Mouse (Mus musculus) embryonic facial prominence, embryonic 12.5 days (tissue): Measurements from ENCODE around the gene Cdc42ep5. TPM values are rescaled to one million over a fixed set of nuclear protein-coding genes. Genes with fewer than 3 reads are reported as not detected.
"Not testable (repeated sequence)": the region's sequence is repeated elsewhere in the genome, so short reads cannot be mapped to it uniquely, and the experiment has no call there.

ENCODE experiments used
- ATAC-seq: fragments of 200-750 bp; cut with Nextera tagmentation; 2 replicates; pipeline ENCODE4 v1.8.0; 2017; ENCODE audit not compliant: insufficient number of reproducible peaks, insufficient read depth, low FRiP score, low TSS enrichment
- H3K27ac ChIP-seq: fragments of 300-500 bp; sonication (generic); 2 replicates; pipeline ENCODE4 v1.5.1; 2016; ENCODE audit warnings: mild to moderate bottlenecking
- H3K27me3 ChIP-seq: fragments of 300-500 bp; sonication (generic); 2 replicates; pipeline ENCODE4 v1.6.1; 2016; ENCODE audit warnings: mild to moderate bottlenecking, moderate library complexity
- H3K36me3 ChIP-seq: fragments of 300-500 bp; sonication (generic); 2 replicates; pipeline ENCODE4 v1.6.1; 2016; ENCODE audit warnings: mild to moderate bottlenecking
- H3K4me1 ChIP-seq: fragments of 300-500 bp; sonication (generic); 2 replicates; pipeline ENCODE4 v1.6.1; 2016
- H3K4me2 ChIP-seq: fragments of 300-500 bp; sonication (generic); replicated peaks from 2 replicates; pipeline ENCODE4 v1.6.1; 2016; ENCODE audit warnings: mild to moderate bottlenecking, moderate library complexity
- H3K4me3 ChIP-seq: fragments of 300-500 bp; sonication (generic); 2 replicates; pipeline ENCODE4 v1.5.1; 2016; ENCODE audit warnings: mild to moderate bottlenecking
- H3K9ac ChIP-seq: fragments of 300-500 bp; sonication (generic); 2 replicates; pipeline ENCODE4 v1.6.1; 2016; ENCODE audit warnings: mild to moderate bottlenecking, moderate library complexity
- H3K9me3 ChIP-seq: fragments of 300-500 bp; sonication (generic); 2 replicates; pipeline ENCODE4 v1.6.1; 2016; ENCODE audit warnings: mild to moderate bottlenecking, moderate library complexity
- WGBS: fragments of 180-500 bp; shearing (Covaris S2); methylation state at CpG from one replicate; pipeline ENCODE4 v1.1.7; 2016; 5-methylcytosine and 5-hydroxymethylcytosine counted together
- polyA plus RNA-seq: library from polyadenylated mRNA; unstranded; fragments of >200 nt; fragmentation: Nextera tagmentation; extraction: Ambion mirVana; gene quantifications from 2 replicates; pipeline ENCODE4 v1.2.1, GENCODE M21; 2016

Cdc42ep5 gene
- 54.8 and 59.5 TPM in 2 replicates for polyA plus RNA-seq

DNA sequence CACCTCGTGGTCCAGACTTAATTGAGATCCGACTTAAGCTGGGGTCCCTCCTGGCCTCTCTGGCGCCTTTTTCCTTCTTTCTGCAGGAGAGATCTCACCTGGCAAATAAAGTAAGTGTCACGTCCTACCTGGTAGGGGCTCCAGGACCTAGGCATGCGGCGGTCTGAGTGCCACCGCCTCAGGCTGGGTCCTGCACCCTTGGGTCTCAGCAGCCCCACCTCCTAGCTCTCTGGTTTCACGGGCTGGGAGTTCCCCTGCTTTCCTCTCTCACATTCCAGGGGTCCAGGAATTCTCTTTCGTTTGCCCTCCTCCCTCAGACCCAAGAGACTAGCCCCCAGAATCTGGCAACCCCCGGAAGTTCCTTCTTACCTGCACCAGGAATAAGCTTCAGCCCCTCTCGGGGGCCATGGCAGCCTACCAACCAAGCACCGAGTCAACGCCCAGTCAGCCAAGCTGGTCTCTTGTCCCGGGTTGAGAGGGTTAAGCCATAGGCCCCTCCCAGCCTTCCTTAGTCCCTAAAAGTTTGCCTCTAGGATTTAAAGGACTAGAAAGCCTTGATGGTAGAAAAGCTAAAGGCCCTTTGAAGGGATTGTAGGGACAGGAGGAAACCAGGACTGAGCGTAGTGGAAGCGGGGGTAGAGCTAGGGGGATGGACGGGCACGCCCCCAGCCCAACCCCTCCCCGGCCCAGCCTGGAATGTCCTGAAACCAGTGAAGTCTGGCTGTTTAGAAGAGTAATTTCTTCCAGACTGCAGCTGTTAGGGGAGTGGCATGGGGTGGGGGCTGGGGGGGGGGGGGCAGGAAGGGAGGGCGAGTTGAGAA lies at the start of gene Cdc42ep5:
Gene Cdc42ep5, minus strand, starts transcription at position 771 of the 821 bp plus-strand sequence.
- H3K4me3 ChIP-seq, result peak within 1 kb of the TSS; percentile 54
- peak within 1 kb of the TSS; percentile 90 for H3K27ac ChIP-seq
- H3K27me3 ChIP-seq, result no peaks in the 10 kb centered on the region
- H3K36me3 ChIP-seq, result no peaks in the 10 kb centered on the region
- peaks cover 16% of the 10 kb centered on the region for H3K4me1 ChIP-seq
- H3K4me2 ChIP-seq, result peak within 1 kb of the TSS; percentile 82
- H3K9ac ChIP-seq, result peak within 1 kb of the TSS; percentile 62
- no peaks in the 10 kb centered on the region for H3K9me3 ChIP-seq
- WGBS, result under 1% methylated on average over 19 of the region's 20 CpGs
- ATAC-seq, result peak; percentile 95

DNA sequence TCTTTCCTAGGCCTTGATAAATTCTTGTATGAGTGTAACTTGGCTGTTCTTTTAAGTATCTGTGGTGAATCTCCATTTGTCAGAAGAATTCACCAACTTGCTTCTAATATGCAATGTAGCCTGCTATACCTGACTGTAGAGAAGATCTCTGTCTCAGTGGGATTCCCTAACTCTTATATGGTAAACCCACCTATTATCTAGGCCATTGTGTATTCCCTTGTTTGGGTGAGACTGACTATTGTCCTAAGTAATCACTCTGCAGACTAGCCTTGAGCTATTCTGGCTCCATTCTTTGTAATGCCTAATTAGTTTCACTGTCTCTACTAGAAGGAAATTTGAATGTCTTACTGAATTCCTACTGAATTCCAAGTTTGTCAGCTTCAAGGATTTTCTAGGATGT lies 48.8 kb upstream of the Cdc42ep5 start:
- ATAC-seq, H3K27ac ChIP-seq, H3K4me3 ChIP-seq, H3K36me3 ChIP-seq, H3K9ac ChIP-seq, H3K4me2 ChIP-seq, H3K27me3 ChIP-seq, H3K9me3 ChIP-seq, H3K4me1 ChIP-seq: not testable (repeated sequence)

DNA sequence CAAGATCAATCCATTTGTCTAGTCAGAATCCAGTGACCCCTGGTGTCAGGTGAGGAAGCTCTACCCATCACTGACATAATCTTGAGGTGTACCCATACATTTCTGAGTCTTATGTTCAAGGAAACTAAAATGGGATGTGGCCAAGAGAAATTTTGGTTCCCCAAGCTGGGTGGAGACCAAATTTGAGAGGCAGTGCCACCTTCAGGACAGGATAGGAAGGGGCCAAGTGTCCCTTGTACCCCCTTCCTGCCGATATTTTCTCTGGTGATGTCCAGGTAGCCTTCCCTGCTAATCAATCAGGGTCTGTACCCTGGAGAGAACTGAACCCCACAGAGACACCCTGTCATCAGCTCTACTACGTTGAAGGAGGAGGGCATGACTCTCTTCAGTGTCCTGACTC lies 44.0 kb upstream of the Cdc42ep5 start:
- no peak overlapping the region for H3K9ac ChIP-seq
- no peaks in the 10 kb centered on the region for H3K4me1 ChIP-seq
- no peak overlapping the region for H3K27ac ChIP-seq
- no peaks in the 10 kb centered on the region for H3K27me3 ChIP-seq
- no peak overlapping the region for H3K4me2 ChIP-seq
- H3K4me3 ChIP-seq, result no peak overlapping the region
- no peak for ATAC-seq
- no peaks in the 10 kb centered on the region for H3K36me3 ChIP-seq
- no peaks in the 10 kb centered on the region for H3K9me3 ChIP-seq
- 40% methylated on average over 2 of the region's 2 CpGs for WGBS

DNA sequence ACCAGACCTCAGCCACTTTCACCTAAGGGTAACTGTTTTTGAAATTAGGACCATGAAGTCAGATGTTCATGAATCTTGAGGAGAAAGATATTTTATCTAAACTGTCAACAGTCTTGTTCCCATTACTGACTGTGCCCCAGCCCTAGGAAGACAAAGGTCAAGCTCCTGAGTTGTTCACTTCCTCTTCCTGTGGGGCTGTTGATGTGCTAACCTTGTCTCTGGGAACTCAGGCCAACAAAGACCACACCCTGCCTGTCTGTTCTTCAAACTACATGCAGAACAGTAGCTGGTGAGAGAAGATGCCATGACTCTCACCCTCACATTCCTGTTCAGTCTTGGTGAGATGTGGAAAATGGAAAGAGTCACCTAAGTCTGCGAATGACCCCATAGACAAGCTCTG lies 42.5 kb upstream of the Cdc42ep5 start:
- Histone ChIP-seq H3K4me3 (no peak overlapping the region), H3K4me2 (no peak overlapping the region), H3K27ac (no peak overlapping the region), H3K27me3 (no peaks in the 10 kb centered on the region), H3K36me3 (no peaks in the 10 kb centered on the region), H3K9me3 (no peaks in the 10 kb centered on the region), H3K4me1 (no peaks in the 10 kb centered on the region), H3K9ac (no peak overlapping the region)
- 74% methylated on average over 1 of the region's 1 CpGs for WGBS
- ATAC-seq, result no peak

DNA sequence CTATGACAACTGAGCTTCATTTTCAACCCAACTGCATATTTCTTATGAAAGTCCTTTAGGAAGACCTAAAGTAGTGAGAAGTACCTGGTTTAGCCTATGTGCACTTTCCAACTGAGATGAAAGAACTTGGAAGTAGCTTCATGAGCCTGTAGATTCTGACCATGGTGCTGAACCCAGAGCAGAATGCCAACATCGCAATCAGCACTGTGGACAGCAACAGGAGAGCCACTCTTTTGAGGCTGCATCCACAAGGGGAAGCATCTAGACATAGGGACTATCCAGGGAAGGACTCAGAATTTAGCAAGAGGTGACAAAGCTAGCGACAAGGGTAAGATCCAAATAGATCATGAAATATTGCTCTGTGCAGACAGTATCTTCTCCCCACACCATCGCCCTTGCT lies 13.8 kb upstream of the Cdc42ep5 start:
- no peak overlapping the region for H3K4me2 ChIP-seq
- 45% methylated on average over 3 of the region's 3 CpGs for WGBS
- H3K4me1 ChIP-seq, result no peaks in the 10 kb centered on the region
- no peaks in the 10 kb centered on the region for H3K9me3 ChIP-seq
- no peaks in the 10 kb centered on the region for H3K27me3 ChIP-seq
- H3K4me3 ChIP-seq, result no peak overlapping the region
- H3K36me3 ChIP-seq, result no peaks in the 10 kb centered on the region
- ATAC-seq, result no peak
- H3K9ac ChIP-seq, result no peak overlapping the region
- H3K27ac ChIP-seq, result no peak overlapping the region

DNA sequence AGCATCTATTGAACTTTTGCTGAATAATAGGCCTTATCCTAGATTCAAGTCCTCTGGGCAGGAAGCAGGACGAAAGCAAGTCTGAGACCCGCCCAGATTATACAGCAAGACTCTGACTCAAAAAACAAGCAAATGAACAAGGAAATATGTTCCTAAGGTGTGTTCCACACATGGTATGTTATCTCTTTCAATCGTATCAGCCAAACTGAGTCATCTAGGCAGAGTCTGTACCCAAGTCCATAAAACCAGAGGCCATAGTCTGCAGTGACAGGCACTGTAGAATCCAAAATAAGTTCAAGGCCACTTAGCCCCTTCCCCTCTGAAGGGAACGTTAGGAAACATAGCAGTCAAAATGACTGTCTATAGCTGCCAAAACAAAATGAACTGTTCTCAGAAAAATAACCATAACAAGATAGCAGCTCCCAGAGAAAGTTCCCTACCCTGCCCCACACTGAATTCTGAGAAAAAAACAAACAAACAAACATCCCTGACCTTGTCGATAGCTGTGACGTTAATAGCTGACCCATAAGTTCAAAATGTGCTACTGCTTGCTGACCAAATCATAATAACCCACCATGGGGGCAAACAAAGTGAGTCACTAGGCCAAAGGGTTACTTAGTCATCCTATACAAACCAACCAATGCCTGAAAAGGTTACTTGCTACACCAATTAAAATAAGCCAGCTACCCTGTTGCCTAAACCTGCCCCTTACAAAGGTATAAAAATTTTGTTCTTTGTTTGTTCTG lies 5.7 kb upstream of the Cdc42ep5 start:
- no peak for ATAC-seq
- Histone ChIP-seq H3K27me3 (no peaks in the 10 kb centered on the region), H3K9me3 (no peaks in the 10 kb centered on the region), H3K9ac (no peak overlapping the region), H3K36me3 (no peaks in the 10 kb centered on the region), H3K27ac (no peak overlapping the region), H3K4me1 (peaks cover 2% of the 10 kb centered on the region), H3K4me2 (no peak overlapping the region), H3K4me3 (no peak overlapping the region)
- WGBS, result 79% methylated on average over 6 of the region's 6 CpGs

DNA sequence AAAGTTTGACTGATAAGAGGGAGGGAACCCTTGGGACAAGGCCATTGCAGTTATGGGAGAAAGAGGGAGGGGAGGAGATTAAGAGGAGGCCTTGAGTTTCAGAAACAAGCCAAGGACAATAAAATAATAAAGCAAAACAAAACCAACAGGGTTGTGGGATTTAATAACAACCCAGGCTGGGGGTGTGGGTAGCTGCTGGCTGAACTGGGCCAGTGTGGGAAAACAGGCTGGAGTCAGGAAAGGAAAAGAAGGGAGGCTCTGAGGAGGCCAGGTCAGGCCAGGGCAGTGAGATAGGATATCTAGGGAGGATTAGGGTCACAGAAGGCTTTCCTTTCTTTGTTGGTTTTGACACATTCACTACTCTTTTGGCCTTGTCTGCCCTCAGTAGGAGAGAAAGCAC lies 2.4 kb upstream of the Cdc42ep5 start:
- H3K9me3 ChIP-seq, result no peaks in the 10 kb centered on the region
- ATAC-seq, result no peak

DNA sequence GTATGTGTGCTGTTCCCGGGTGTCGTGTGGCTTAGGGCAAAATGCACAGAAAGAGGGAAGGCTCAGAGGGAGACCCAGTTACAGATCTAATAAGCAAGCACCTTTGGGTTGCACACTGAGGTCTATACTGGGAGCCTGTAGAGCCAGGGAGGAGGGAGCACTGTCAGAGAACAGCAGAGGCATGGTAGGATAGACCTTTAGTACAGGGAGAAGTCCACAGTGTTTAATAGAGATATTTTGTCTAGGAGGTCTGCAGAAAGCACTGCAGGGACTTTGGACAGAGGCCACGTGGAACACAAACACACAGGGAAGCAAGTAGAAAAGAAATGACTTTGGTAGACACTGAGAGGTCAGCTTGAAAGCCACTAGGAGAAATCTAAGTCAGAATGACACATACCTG lies 626 bp upstream of the Cdc42ep5 start:
- peak overlapping the region; percentile 54 for H3K4me3 ChIP-seq
- no peaks in the 10 kb centered on the region for H3K27me3 ChIP-seq
- H3K36me3 ChIP-seq, result no peaks in the 10 kb centered on the region
- H3K27ac ChIP-seq, result peak overlapping the region; percentile 90
- H3K9ac ChIP-seq, result peak overlapping the region; percentile 62; the same call in 1 of the 2 replicates
- no peaks in the 10 kb centered on the region for H3K9me3 ChIP-seq
- ATAC-seq, result no peak
- H3K4me2 ChIP-seq, result peak overlapping the region; percentile 82
- H3K4me1 ChIP-seq, result peaks cover 16% of the 10 kb centered on the region
- 12% methylated on average over 3 of the region's 3 CpGs for WGBS

More for the DNA sequence above, 2.4 kb upstream of the Cdc42ep5 start:
- Histone ChIP-seq H3K36me3 (no peaks in the 10 kb centered on the region), H3K9ac (no peak overlapping the region), H3K27me3 (no peaks in the 10 kb centered on the region), H3K27ac (no peak overlapping the region), H3K4me3 (no peak overlapping the region), H3K4me1 (peaks cover 16% of the 10 kb centered on the region), H3K4me2 (no peak overlapping the region)

DNA sequence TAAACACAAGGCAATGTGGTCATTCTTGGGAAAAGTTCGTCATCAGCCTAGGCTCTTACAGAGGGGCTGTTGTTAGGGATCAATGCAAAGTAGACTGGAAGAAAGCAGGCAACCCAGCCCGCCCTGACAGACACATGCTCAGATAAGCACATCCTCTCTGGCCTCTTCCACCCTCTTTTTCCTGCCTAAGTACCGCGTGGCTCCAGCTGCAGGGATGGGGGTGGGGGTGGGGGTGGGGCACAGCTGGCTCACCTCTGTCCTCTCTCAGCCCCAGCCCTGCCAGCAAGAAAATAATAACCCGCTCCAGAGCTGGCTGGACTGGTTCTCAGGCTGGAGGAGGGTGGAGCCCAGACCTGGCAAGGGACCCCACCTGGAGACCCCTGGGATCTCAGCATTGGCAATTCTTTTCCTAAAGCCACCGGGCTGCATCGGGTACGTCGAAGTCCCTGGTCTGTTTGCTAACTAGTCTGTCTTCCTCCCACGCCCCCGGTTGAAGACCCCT lies 1.0 kb downstream of the Cdc42ep5 start:
- Histone ChIP-seq H3K9me3 (no peaks in the 10 kb centered on the region), H3K9ac (peak overlapping the region; percentile 62), H3K4me2 (peak overlapping the region; percentile 82), H3K4me3 (peak overlapping the region; percentile 54), H3K36me3 (no peaks in the 10 kb centered on the region), H3K27ac (peak overlapping the region; percentile 90), H3K4me1 (peaks cover 16% of the 10 kb centered on the region), H3K27me3 (no peaks in the 10 kb centered on the region)
- under 1% methylated on average over 11 of the region's 11 CpGs for WGBS
- peak; percentile 65; the same call in 1 of the 2 replicates for ATAC-seq

DNA sequence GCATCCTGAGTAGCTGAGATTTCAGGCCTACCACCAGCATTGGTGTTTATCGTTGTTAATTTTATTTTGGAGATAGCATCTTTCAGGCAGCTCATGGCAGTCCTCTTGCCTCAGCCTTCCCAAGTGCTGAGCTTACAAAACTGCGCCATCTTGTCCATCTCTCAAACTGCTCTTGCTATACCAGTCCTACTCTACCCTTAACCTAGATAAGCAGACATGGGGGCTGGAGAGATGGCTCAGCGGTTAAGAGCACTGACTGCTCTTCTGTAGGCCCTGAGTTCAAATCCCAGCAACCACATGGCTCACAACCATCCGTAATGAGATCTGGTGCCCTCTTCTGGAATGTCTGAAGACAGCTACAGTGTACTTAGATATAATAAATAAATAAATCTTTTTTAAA lies 3.1 kb downstream of the Cdc42ep5 start:
- H3K27me3 ChIP-seq, H3K9ac ChIP-seq, ATAC-seq, H3K27ac ChIP-seq, H3K4me2 ChIP-seq, H3K9me3 ChIP-seq, H3K36me3 ChIP-seq, H3K4me3 ChIP-seq: not testable (repeated sequence)
- peaks cover 16% of the 10 kb centered on the region for H3K4me1 ChIP-seq
- 97% methylated on average over 4 of the region's 4 CpGs for WGBS

DNA sequence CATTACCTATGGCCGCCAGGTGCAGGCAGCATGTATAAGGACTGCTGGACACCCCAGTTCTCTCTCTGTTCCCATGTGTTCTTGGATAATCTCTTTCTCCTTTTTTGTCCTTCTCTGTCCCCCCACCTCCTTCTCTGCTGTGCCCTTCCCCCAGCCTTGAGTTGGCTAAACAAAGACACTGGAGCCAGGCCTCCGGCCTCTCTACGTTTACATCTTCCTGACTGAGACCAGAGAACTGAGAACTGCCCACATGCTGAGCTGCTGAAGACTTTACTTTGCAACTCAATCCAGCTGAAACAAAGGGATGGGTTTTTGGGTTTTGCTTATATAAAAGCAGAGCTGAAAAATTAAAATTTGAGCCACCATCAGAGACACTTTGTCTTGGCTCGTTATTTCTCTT lies 9.7 kb downstream of the Cdc42ep5 start:
- 43% methylated on average over 4 of the region's 4 CpGs for WGBS
- Histone ChIP-seq H3K4me1 (peaks cover 9% of the 10 kb centered on the region), H3K9ac (no peak overlapping the region), H3K4me3 (no peak overlapping the region), H3K4me2 (no peak overlapping the region), H3K9me3 (no peaks in the 10 kb centered on the region), H3K36me3 (peaks cover 11% of the 10 kb centered on the region; the same call in 1 of the 2 replicates), H3K27ac (no peak overlapping the region), H3K27me3 (peaks cover 16% of the 10 kb centered on the region)
- no peak for ATAC-seq

DNA sequence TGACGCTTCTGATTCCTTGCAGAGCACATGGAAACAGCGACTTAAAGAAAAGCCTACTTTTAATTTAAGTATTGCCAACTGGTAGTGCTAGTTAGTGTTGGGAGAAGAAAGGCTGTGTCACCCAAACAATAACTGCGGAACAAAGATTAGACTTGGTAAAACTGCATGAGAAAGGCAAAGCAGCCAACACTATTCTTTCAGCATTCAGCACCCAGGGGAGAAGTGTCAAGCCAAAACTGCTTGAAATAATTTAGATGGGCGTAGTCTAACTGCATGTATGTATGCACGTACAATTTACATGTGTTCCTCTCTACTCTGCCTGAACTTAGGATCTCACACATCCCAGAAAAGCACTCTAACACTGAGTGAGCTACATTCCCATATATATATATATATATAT lies 10.3 kb downstream of the Cdc42ep5 start:
- Histone ChIP-seq H3K4me3 (no peak overlapping the region), H3K36me3 (peaks cover 11% of the 10 kb centered on the region; the same call in 1 of the 2 replicates), H3K4me1 (peaks cover 11% of the 10 kb centered on the region), H3K4me2 (no peak overlapping the region), H3K27ac (no peak overlapping the region), H3K9ac (no peak overlapping the region), H3K27me3 (peaks cover 16% of the 10 kb centered on the region), H3K9me3 (no peaks in the 10 kb centered on the region)
- no peak for ATAC-seq
- WGBS, result 77% methylated on average over 5 of the region's 5 CpGs
